Mouse (Mus musculus) stomach, postnatal 0 days (tissue): ENCODE data around the gene Nop10. TPM values are rescaled to one million over a fixed set of nuclear protein-coding genes. Genes with fewer than 3 reads are reported as not detected.

Source experiments
- ATAC-seq: fragments of 200-750 bp; cut with Nextera tagmentation; 2 replicates; pipeline ENCODE4 v1.8.0; 2017; ENCODE audit not compliant: low FRiP score, low TSS enrichment
- DNase-seq: peaks from one replicate; pipeline ENCODE4 v3.0.0-alpha.2; 2016; ENCODE audit warnings: low spot score
- H3K27ac ChIP-seq: fragments of 300-500 bp; sonication (generic); replicated peaks from 2 replicates; pipeline ENCODE4 v1.5.1; 2014; ENCODE audit warnings: mild to moderate bottlenecking, control low read depth
- H3K27me3 ChIP-seq: fragments of 300-500 bp; sonication (generic); 2 replicates; pipeline ENCODE4 v1.6.1; 2014; ENCODE audit warnings: low read length; ENCODE audit not compliant: control insufficient read depth, insufficient read depth
- H3K36me3 ChIP-seq: fragments of 300-500 bp; sonication (generic); 2 replicates; pipeline ENCODE4 v1.6.1; 2014; ENCODE audit warnings: low read length, mixed read lengths; ENCODE audit not compliant: control insufficient read depth, insufficient read depth
- H3K4me1 ChIP-seq: fragments of 300-500 bp; sonication (generic); replicated peaks from 2 replicates; pipeline ENCODE4 v1.6.1; 2014; ENCODE audit warnings: antibody characterized with exemption; ENCODE audit not compliant: control insufficient read depth, insufficient read depth
- H3K4me2 ChIP-seq: fragments of 300-500 bp; sonication (generic); replicated peaks from 2 replicates; pipeline ENCODE4 v1.6.1; 2014; ENCODE audit warnings: low read depth, mild to moderate bottlenecking, control low read depth, moderate library complexity
- H3K4me3 ChIP-seq: fragments of 300-500 bp; sonication (generic); 2 replicates; pipeline ENCODE4 v1.5.1; 2014; ENCODE audit warnings: low read depth, low read length, control low read depth
- H3K9ac ChIP-seq: fragments of 300-500 bp; sonication (generic); 2 replicates; pipeline ENCODE4 v1.6.1; 2014; ENCODE audit warnings: mild to moderate bottlenecking, low read length, control low read depth, mixed read lengths
- H3K9me3 ChIP-seq: fragments of 300-500 bp; sonication (generic); 2 replicates; pipeline ENCODE4 v1.6.1; 2016; ENCODE audit warnings: low read length; ENCODE audit not compliant: control insufficient read depth
- CTCF ChIP-seq: IDR thresholded peaks from 2 replicates; pipeline ENCODE4 v1.5.1; 2016; ENCODE audit warnings: antibody characterized with exemption, low read depth, mild to moderate bottlenecking, moderate library complexity
- EP300 ChIP-seq: optimal IDR thresholded peaks from 2 replicates; pipeline ENCODE3; 2016; ENCODE audit warnings: antibody characterized with exemption
- WGBS: fragments of 180-500 bp; shearing (Covaris S2); extraction: QIAGEN DNeasy Blood & Tissue Kit; methylation state at CpG from one replicate; pipeline ENCODE4 v1.1.7; 2014; 5-methylcytosine and 5-hydroxymethylcytosine counted together
- polyA plus RNA-seq: library from polyadenylated mRNA; unstranded; fragments of >200 nt; fragmentation: Nextera tagmentation; extraction: Ambion mirVana; gene quantifications from 2 replicates; pipeline ENCODE4 v1.2.1, GENCODE M21; 2015

Nop10 gene
- 169 and 172 TPM in 2 replicates for polyA plus RNA-seq

GRCm38 (mm10) chr2:112261748-112262653 is at the start of gene Nop10:
Gene Nop10 (plus strand): TSS chr2:112261926.
- peak; percentile 67 for ATAC-seq
- under 1% methylated on average over 36 of the region's 36 CpGs for WGBS
- peak within 1 kb of the TSS; percentile 54 for H3K4me3 ChIP-seq
- H3K9me3 ChIP-seq, result no peaks in the 10 kb centered on the region
- peak within 1 kb of the TSS; percentile 66 for H3K4me2 ChIP-seq
- H3K4me1 ChIP-seq, result no peaks in the 10 kb centered on the region
- peak within 1 kb of the TSS; percentile 63 for H3K27ac ChIP-seq
- peak within 1 kb of the TSS; percentile 57 for H3K9ac ChIP-seq
- H3K36me3 ChIP-seq, result no peaks in the 10 kb centered on the region
- DNase-seq, result peak; percentile 80
- no peaks in the 10 kb centered on the region for H3K27me3 ChIP-seq
- TF ChIP-seq EP300 (no peak), CTCF (peak; percentile 91)

DNA sequence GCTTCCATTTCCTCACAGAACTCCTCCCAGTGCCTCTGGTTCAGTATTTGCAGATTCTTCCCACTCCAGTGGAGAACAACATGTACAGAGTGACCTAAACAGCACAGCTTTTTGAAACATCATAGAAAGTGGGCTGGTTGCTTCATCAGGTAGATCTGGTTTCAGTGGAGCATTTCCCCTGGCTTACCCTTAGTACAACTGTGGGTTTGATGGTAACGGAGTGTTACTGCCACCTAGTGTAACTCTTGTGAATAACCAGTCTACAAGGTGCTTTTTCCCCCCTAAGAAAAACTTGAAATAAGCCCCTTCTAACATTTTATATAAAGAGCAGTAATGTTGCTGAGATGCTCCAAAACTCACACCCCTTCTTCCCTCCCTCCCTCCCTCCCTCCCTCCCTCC is 45.7 kb upstream of the Nop10 start:
- Histone ChIP-seq H3K4me1 (no peaks in the 10 kb centered on the region), H3K9me3 (no peaks in the 10 kb centered on the region), H3K36me3 (no peaks in the 10 kb centered on the region), H3K4me2 (no peak overlapping the region), H3K27me3 (no peaks in the 10 kb centered on the region), H3K27ac (no peak overlapping the region), H3K4me3 (no peak overlapping the region), H3K9ac (no peak overlapping the region)
- TF ChIP-seq CTCF (peak; percentile 79), EP300 (no peak)
- no peak for DNase-seq
- ATAC-seq, result peak; percentile 38; the same call in 1 of the 2 replicates
- 7% methylated on average over 1 of the region's 1 CpGs for WGBS

- no peak overlapping the region for H3K27ac ChIP-seq
- DNase-seq (no peak), ATAC-seq (no peak)
- no peak for TF ChIP-seq EP300
- TF ChIP-seq CTCF, result no peak
- H3K27me3 ChIP-seq, result no peaks in the 10 kb centered on the region
- no peaks in the 10 kb centered on the region for H3K36me3 ChIP-seq
- H3K9me3 ChIP-seq, result no peaks in the 10 kb centered on the region
- H3K4me1 ChIP-seq, result no peaks in the 10 kb centered on the region
- no peak overlapping the region for H3K4me3 ChIP-seq
- WGBS, result 62% methylated on average over 6 of the region's 6 CpGs
- H3K4me2 ChIP-seq, result no peak overlapping the region
- no peak overlapping the region for H3K9ac ChIP-seq
Observed at GRCm38 (mm10) chr2:112217614-112218013, 44.1 kb upstream of the Nop10 start.

DNA sequence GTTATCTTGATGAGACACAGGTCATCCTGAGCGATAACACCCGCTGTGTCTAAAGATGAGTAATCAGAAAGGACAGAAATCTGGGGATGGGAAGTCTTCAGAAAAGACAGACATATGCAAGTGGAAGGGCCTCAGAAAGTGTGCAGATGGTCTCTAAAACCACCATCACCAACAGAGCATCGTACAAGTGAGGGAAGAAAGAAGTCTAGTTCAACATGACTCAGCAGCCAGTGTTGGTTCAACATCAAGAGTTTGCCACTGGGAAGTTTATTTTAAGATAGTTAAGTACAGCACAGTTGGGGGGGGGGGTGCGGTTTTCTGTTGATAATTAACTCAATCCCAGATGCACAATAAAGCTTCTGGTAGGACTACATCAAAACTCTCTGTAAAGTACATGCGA is 40.8 kb upstream of the Nop10 start:
- no peaks in the 10 kb centered on the region for H3K4me1 ChIP-seq
- no peaks in the 10 kb centered on the region for H3K9me3 ChIP-seq
- peak; percentile 47 for DNase-seq
- H3K27ac ChIP-seq, result no peak overlapping the region
- no peaks in the 10 kb centered on the region for H3K27me3 ChIP-seq
- H3K36me3 ChIP-seq, result no peaks in the 10 kb centered on the region
- H3K9ac ChIP-seq, result no peak overlapping the region
- peak; percentile 74; the same call in 1 of the 2 replicates for ATAC-seq
- no peak overlapping the region for H3K4me3 ChIP-seq
- H3K4me2 ChIP-seq, result no peak overlapping the region
- TF ChIP-seq EP300 (no peak), CTCF (no peak)
- 74% methylated on average over 5 of the region's 5 CpGs for WGBS

GRCm38 (mm10) chr2:112222607-112223006 is 39.1 kb upstream of the Nop10 start:
- DNase-seq (no peak), ATAC-seq (no peak)
- Histone ChIP-seq H3K27me3 (no peaks in the 10 kb centered on the region), H3K4me2 (no peak overlapping the region), H3K4me3 (no peak overlapping the region), H3K4me1 (no peaks in the 10 kb centered on the region), H3K9ac (no peak overlapping the region), H3K36me3 (no peaks in the 10 kb centered on the region), H3K27ac (no peak overlapping the region), H3K9me3 (no peaks in the 10 kb centered on the region)
- 66% methylated on average over 5 of the region's 5 CpGs for WGBS
- no peak for TF ChIP-seq CTCF
- no peak for TF ChIP-seq EP300

DNA sequence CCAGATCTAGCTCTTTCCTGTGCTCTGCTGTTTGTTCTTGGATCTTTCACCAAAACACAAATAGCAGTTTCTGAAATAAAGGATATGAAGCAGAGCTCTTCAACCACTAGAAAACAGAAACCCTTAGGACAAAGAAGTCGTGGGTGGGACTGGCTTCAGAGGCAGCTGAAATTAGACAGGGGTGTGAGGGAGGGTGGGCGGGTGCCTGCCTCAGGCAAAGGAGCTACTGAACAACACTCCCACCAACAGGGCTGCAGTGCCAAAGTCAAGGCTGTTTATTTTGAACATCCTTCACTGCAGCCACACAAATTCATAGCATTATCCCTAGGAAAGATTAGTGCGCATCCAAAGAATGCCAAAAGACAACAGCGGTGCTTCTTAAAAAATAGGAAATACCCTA is 37.4 kb upstream of the Nop10 start:
- Histone ChIP-seq H3K4me3 (no peak overlapping the region), H3K4me2 (no peak overlapping the region), H3K36me3 (no peaks in the 10 kb centered on the region), H3K9ac (no peak overlapping the region), H3K9me3 (no peaks in the 10 kb centered on the region), H3K4me1 (no peaks in the 10 kb centered on the region), H3K27ac (no peak overlapping the region), H3K27me3 (no peaks in the 10 kb centered on the region)
- no peak for DNase-seq
- 65% methylated on average over 4 of the region's 4 CpGs for WGBS
- ATAC-seq, result no peak
- no peak for TF ChIP-seq EP300
- TF ChIP-seq CTCF, result no peak
